Mouse (Mus musculus): ENCODE results near the gene Smyd4. TPM values are rescaled to one million over a fixed set of nuclear protein-coding genes. Genes with fewer than 3 reads are reported as not detected.
A peak's percentile ranks its signal among the peaks of the same experiment; 100 is the strongest.

Gene Smyd4
- total RNA-seq, 2 experiments from 2014 or later: 8.5 to 11.2 TPM

GRCm38 (mm10) chr11:75450304-75450908 lies 102.2 kb downstream of the Smyd4 start:
- no peak for DNase-seq (ENCODE audit: low spot score in 2 of 2)

- no peak for DNase-seq (ENCODE audit: low spot score in 2 of 2)
These were observed 102.7 kb downstream of the Smyd4 start for GRCm38 (mm10) chr11:75450936-75451335.

- DNase-seq (ENCODE audit: low spot score in 2 of 2): no peak
These were observed 103.8 kb downstream of the Smyd4 start for GRCm38 (mm10) chr11:75452081-75452480.

- no peak for DNase-seq (ENCODE audit: low spot score in 2 of 2)
These were observed 104.8 kb downstream of the Smyd4 start for GRCm38 (mm10) chr11:75452812-75453557.

GRCm38 (mm10) chr11:75453991-75454930 lies 106.0 kb downstream of the Smyd4 start, which contains the start of gene Wdr81:
Gene Wdr81, minus strand, starts transcription at chr11:75454717.
- DNase-seq (ENCODE audit: low spot score in 2 of 2): peak; percentile 66 to 89

Small RNAs within 50 kb of the gene (microRNA-seq; reads per million reads assigned to microRNA genes)
- gene Gm47300: not detected

Other genes starting within 250 kb of the Smyd4 start
- 10 to 100 TPM; 42.7 to 48.8 TPM for gene Hic1, start 178.9 kb upstream of the Smyd4 start, total RNA-seq (2021)
- gene Ovca2, start 169.6 kb upstream of the Smyd4 start, total RNA-seq (2021): 1 to 10 TPM; 6.6 to 6.8 TPM
- 10 to 100 TPM in 1 of 2 experiments, 1 to 10 TPM in 1; 10.0 to 11.4 TPM for gene Dph1, start 157.2 kb upstream of the Smyd4 start, total RNA-seq (2021)
- 1 to 10 TPM; 4.2 to 5.0 TPM for gene Rtn4rl1, start 154.7 kb upstream of the Smyd4 start, total RNA-seq (2021)
- 10 to 100 TPM; 65.9 to 66.9 TPM for gene Rpa1, start 109 bp upstream of the Smyd4 start, total RNA-seq (2021)
- 100 to 1,000 TPM; 130 to 141 TPM for gene Serpinf1, start 74.3 kb downstream of the Smyd4 start, total RNA-seq (2021)
- 1 to 10 TPM in 1 of 2 experiments, under 1 TPM in 1; 0.32 to 2.7 TPM for gene Serpinf2, start 91.2 kb downstream of the Smyd4 start, total RNA-seq (2021)
- 10 to 100 TPM in 1 of 2 experiments, 1 to 10 TPM in 1; 9.3 to 10.4 TPM for gene Wdr81, start 106.3 kb downstream of the Smyd4 start, total RNA-seq (2021)
- gene Tlcd2, start 113.3 kb downstream of the Smyd4 start, total RNA-seq (2021): 10 to 100 TPM in 1 of 2 experiments, 1 to 10 TPM in 1; 9.6 to 12.6 TPM
- gene Prpf8, start 138.4 kb downstream of the Smyd4 start, total RNA-seq (2021): 10 to 100 TPM; 97.2 TPM
- gene Rilp, start 161.7 kb downstream of the Smyd4 start, total RNA-seq (2021): 10 to 100 TPM; 16.4 to 24.5 TPM
- gene Scarf1, start 165.1 kb downstream of the Smyd4 start, total RNA-seq (2021): 1 to 10 TPM; 7.5 to 9.0 TPM
- 10 to 100 TPM; 22.2 to 25.0 TPM for gene Slc43a2, start 183.3 kb downstream of the Smyd4 start, total RNA-seq (2021)
- gene Pitpna, start 239.7 kb downstream of the Smyd4 start, total RNA-seq (2021): 100 to 1,000 TPM; 106 to 117 TPM